Mouse (Mus musculus) naive thymus-derived CD4-positive, alpha-beta T cell, adult 2 months (primary cell): ENCODE data around the gene Slc39a1.
A peak's percentile ranks its signal among the peaks of the same experiment; 100 is the strongest.
"Not testable (repeated sequence)": the region's sequence is repeated elsewhere in the genome, so short reads cannot be mapped to it uniquely, and the experiment has no call there.

Experiments used
- DNase-seq: peaks from one replicate; pipeline ENCODE4 v3.0.0-alpha.2; 2011; ENCODE audit warnings: low read depth

The Slc39a1 gene

GRCm38 (mm10) chr3:90265932-90266741 lies 18.2 kb downstream of the Slc39a1 start:
- peak; percentile 77 for DNase-seq

DNA sequence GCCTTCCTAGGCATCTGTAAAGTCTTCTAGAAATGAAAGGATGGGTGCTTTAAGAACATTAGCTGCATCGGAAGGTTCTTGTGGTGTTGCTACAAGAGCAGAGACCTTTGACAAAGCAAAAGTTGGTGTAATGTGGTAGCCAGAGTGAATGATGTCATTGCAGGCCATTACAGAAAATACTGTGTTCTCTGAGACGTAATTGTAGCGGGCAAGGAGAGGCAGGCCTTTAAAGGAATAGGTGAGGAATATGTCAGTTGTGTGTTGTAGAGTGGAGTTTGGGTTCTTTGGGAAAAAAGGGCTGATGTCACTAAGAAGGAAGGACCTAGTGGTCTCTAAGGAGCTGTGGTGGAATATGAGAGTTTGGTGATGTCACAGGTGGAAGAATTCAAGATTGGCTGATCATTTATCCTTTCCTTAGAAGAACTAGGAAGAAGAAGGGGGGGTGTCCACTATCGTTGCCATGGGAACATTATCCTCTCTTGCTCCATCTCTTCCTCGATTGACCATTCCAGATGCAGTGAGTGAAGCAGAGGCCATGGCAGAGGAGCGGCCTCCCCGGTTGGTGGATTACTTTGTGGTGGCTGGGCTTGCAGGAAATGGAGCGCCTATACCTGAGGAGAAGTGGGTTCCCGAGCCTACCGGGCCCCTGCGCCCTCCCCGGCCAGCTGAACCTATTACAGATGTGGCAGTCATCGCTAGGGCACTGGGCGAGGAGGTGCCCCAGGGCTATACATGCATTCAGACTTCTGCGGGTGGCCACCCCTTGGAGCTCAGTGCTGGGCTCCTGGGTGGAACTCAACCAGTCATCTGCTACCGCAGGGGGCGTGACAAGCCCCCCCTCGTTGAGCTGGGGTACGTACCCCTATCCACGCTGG lies 19.2 kb downstream of the Slc39a1 start:
- DNase-seq: peak; percentile 47

DNA sequence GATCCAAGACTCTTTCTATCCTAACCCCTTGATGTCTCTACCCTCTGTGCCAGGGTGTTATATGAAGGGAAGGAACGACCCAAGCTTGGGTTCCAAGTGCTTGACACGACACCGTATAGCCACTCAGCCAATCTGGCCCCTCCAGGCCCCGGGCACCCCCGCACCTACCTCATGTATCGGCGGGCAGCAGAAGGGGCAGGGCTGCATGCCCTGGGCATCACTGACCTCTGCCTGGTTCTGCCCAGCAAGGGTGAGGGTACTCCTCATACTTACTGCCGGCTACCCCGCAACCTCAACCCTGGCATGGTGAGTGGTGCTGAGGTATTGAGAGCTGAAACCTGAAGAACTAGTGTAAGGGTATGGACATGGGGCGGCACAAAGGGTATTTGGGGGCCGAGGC lies 20.2 kb downstream of the Slc39a1 start:
- DNase-seq: no peak

- DNase-seq: no peak
These were observed 21.0 kb downstream of the Slc39a1 start for GRCm38 (mm10) chr3:90268971-90269370.

- no peak for DNase-seq
These were observed 22.8 kb downstream of the Slc39a1 start for GRCm38 (mm10) chr3:90270784-90271183.

GRCm38 (mm10) chr3:90272170-90272569 lies 24.2 kb downstream of the Slc39a1 start:
- DNase-seq: no peak

GRCm38 (mm10) chr3:90273855-90274254 lies 25.9 kb downstream of the Slc39a1 start:
- no peak for DNase-seq

DNA sequence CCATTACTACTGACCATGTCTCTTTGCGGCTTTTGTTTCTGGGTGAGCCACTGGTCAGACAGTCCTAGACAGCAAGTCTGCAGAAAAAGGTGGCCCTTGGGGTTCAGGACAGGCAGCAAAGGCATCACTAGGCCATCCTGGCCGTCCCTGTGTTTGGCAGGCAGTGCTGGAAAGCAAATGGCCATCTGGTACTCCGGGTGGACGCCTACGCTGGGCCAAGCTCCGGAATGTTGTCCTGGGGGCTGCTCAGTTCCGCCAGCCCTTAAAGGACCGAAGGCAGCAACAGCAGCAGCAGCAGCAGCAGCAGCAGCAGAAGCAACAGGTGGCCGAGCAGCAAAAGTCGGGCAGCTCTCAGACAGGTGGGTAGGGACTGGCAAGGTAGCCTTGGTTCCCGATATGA lies 27.3 kb downstream of the Slc39a1 start:
- DNase-seq: no peak

GRCm38 (mm10) chr3:90276858-90277257 lies 28.9 kb downstream of the Slc39a1 start:
- no peak for DNase-seq

GRCm38 (mm10) chr3:90277793-90278192 lies 29.8 kb downstream of the Slc39a1 start:
- no peak for DNase-seq

DNA sequence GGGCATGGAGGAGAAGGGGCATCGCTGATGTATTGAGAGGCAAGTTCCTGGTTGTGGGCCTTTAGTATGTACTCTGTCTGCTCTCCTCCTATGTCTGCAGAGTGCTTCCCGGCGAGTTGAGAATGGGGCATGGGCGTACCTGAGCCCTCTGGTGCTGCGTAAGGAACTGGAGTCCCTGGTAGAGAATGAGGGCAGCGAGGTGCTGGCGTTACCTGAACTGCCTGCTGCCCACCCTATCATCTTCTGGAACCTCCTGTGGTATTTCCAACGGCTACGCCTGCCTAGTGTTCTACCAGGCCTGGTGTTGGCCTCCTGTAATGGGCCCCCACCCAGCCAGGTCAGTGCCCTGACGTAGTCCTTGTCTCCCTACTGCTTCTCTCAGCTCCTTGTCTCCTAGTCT lies 30.2 kb downstream of the Slc39a1 start:
- DNase-seq: no peak

DNA sequence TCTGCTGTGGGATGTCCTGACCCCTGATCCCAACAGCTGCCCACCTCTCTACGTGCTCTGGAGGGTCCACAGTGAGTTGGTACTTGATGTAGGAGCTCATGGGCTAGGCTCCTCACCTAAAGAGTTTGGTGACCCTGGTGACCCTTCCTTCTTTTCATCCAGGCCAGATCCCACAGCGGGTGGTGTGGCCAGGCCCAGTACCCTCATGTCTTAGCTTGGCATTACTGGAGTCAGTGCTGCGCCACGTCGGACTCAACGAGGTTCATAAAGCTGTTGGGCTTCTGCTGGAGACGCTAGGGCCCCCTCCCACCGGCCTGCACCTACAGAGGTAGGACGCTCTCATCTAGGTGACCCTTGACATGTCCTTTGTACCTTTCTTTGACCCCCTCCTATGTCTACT lies 31.2 kb downstream of the Slc39a1 start:
- DNase-seq: no peak

DNA sequence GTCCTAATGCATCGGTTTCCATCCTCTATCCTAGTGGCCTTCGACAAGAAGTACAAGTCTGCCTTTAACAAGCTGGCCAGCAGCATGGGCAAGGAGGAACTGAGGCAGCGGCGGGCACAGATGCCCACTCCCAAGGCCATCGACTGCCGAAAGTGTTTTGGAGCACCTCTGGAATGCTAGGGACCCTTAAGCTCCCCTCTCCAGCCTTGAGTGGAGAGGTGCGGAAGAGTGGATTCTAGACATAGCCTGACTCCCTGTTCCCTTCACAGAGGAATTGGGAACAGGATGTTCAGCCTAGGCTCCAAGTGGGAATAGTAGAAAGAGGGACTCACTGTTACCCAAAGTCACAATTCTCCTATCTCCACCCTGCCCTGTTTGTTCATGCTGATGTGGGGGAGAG lies 31.8 kb downstream of the Slc39a1 start:
- no peak for DNase-seq

DNA sequence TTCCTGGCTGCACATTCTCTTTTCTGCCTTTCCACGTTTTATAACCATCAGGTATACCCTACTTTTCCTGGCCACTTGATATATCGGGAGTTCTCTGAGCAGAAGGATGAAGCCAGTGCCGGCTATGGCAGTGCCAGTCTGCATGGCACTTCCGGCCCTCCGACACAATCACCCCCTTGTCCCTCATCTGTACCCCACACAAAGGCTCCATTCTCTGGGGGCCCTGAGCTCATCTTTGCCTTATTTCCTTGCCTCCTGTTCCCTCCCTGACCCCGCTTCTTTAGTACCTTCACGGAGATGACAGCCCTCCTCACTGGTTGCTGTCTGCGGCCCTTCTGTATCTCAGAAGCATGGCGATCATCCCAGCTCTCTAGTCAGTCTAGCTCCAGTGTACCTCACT lies 32.7 kb downstream of the Slc39a1 start:
- no peak for DNase-seq

GRCm38 (mm10) chr3:90284150-90284549 lies 36.2 kb downstream of the Slc39a1 start:
- DNase-seq: no peak

GRCm38 (mm10) chr3:90289403-90289802 lies 41.4 kb downstream of the Slc39a1 start:
- DNase-seq: not testable (repeated sequence)

GRCm38 (mm10) chr3:90290602-90291001 lies 42.6 kb downstream of the Slc39a1 start:
- no peak for DNase-seq

GRCm38 (mm10) chr3:90291982-90292344 lies 44.0 kb downstream of the Slc39a1 start:
- peak; percentile 24 for DNase-seq

GRCm38 (mm10) chr3:90292345-90293275 lies 44.6 kb downstream of the Slc39a1 start, which contains the start of gene Gatad2b:
Gene Gatad2b, plus strand, starts transcription at chr3:90293178.
- DNase-seq: peak; percentile 99

GRCm38 (mm10) chr3:90293352-90294063 lies 45.5 kb downstream of the Slc39a1 start:
- DNase-seq: peak; percentile 66

DNA sequence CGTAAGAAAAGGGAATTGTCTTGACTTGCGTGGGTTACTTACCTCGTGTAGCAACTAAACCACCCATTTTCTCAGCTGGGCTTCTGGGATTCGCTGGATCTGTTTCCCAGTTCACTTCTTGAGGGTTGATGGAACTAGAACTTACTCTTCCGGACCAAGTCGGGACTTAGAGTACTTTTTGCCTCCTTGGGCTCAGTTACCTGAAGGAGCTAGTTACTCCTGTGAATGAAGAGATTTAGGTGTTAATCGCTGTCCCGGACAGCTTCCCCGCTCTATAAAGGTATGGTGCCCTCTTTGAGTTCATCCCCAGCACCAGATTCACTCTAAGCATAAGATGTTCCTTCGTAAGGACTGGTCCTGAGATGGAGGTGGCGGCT lies 46.1 kb downstream of the Slc39a1 start:
- DNase-seq: peak; percentile 42
